Mouse (Mus musculus) limb, embryonic 15.5 days (tissue): Measurements from ENCODE around the gene Arhgap35. TPM values are rescaled to one million over a fixed set of nuclear protein-coding genes. Genes with fewer than 3 reads are reported as not detected.
A peak's percentile ranks its signal among the peaks of the same experiment; 100 is the strongest.

ENCODE experiments used
- ATAC-seq: fragments of 200-750 bp; cut with Nextera tagmentation; 2 replicates; pipeline ENCODE4 v1.8.0; 2017; ENCODE audit warnings: low read depth, moderate TSS enrichment; ENCODE audit not compliant: insufficient number of reproducible peaks, low FRiP score, low TSS enrichment
- H3K27ac ChIP-seq: fragments of 300-500 bp; sonication (generic); 2 replicates; pipeline ENCODE4 v1.5.1; 2015; ENCODE audit warnings: moderate library complexity, mild to moderate bottlenecking, inconsistent platforms
- H3K27me3 ChIP-seq: fragments of 300-500 bp; sonication (generic); 2 replicates; pipeline ENCODE4 v1.6.1; 2015; ENCODE audit warnings: inconsistent platforms
- H3K36me3 ChIP-seq: fragments of 300-500 bp; sonication (generic); 2 replicates; pipeline ENCODE4 v1.6.1; 2015; ENCODE audit warnings: inconsistent platforms
- H3K4me1 ChIP-seq: fragments of 300-500 bp; sonication (generic); 2 replicates; pipeline ENCODE4 v1.6.1; 2015; ENCODE audit warnings: inconsistent platforms
- H3K4me2 ChIP-seq: fragments of 300-500 bp; sonication (generic); 2 replicates; pipeline ENCODE4 v1.6.1; 2015; ENCODE audit warnings: mild to moderate bottlenecking, inconsistent platforms
- H3K4me3 ChIP-seq: fragments of 300-500 bp; sonication (generic); 2 replicates; pipeline ENCODE4 v1.5.1; 2015; ENCODE audit warnings: mild to moderate bottlenecking, inconsistent platforms
- H3K9ac ChIP-seq: fragments of 300-500 bp; sonication (generic); 2 replicates; pipeline ENCODE4 v1.6.1; 2015; ENCODE audit warnings: inconsistent platforms
- H3K9me3 ChIP-seq: fragments of 300-500 bp; sonication (generic); 2 replicates; pipeline ENCODE4 v1.6.1; 2016; ENCODE audit warnings: inconsistent platforms
- WGBS: fragments of 180-500 bp; shearing (Covaris S2); methylation state at CpG from one replicate; pipeline ENCODE4 v1.1.7; 2015; 5-methylcytosine and 5-hydroxymethylcytosine counted together
- polyA plus RNA-seq: library from polyadenylated mRNA; unstranded; fragments of >200 nt; fragmentation: Nextera tagmentation; extraction: Ambion mirVana; gene quantifications from 2 replicates; pipeline ENCODE4 v1.2.1, GENCODE M21; 2015

Gene Arhgap35
- polyA plus RNA-seq, 1 experiment from 2014 or later: 15.7 TPM

DNA sequence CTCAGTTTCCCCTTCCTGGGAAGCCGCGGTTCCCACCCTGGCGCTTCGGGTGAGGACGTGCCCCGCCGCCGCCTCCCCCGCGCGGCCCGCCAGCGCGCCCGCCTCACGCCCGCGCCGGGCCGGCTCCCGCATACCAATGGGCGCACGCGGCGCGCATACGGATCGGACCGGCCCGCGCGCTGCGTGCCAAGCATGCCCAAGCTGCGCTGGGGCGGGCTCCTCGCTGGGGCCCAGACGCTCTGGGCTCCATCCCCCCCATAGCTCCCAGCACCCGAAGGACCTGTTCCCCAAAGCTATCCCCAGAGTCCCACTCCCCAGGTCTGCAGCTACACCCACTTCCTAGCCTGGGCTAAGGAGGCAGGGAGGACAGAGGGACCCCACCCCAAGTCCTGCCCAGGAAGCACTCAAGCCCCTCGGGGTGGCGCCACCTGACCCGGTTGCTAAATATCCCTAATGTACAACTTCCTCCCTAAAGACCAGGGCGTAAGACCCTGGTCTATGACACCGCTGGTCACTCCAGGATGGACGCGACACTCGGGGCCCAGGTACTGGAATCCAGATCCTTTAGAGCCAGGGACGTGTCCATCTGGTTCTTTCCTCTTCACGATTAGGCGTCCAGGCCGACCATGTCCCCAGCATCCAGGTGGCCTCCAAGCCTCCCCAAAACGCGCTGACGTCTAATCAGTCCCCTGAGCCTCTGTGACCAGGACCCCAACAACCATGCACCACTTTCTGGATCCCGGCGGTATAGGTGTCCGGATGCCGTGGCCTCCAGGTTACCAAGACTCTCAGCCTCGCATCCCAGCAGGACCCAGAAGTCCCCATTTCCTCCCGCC lies 138.8 kb downstream of the Arhgap35 start:
- peaks cover 26% of the 10 kb centered on the region for H3K4me1 ChIP-seq
- no peak overlapping the region for H3K9ac ChIP-seq
- H3K27me3 ChIP-seq: peaks cover 67% of the 10 kb centered on the region
- H3K4me3 ChIP-seq: peak overlapping the region; percentile 29
- ATAC-seq: no peak
- H3K9me3 ChIP-seq: no peaks in the 10 kb centered on the region
- no peaks in the 10 kb centered on the region for H3K36me3 ChIP-seq
- WGBS: 1% methylated on average over 59 of the region's 59 CpGs
- H3K27ac ChIP-seq: no peak overlapping the region
- peak overlapping the region; percentile 46 for H3K4me2 ChIP-seq

DNA sequence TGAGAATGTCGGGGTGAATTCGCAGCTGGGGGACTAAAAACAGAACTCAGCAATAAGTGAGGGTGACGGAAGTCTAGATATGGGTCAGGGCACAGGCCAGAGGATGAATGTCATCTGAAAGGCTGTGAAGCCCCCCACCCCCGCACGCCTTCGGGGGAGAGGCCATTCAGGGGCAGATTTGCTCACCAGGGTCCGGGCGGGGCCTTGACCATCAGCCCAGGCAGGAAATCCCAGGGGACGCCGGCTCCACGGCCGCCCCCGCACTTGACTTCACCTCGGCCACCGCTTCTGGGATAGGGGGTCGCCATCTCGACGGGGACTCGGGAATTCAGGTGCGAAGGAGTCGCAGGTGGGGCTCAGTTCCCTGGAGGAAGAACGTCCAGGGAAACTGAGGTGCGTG lies 139.5 kb downstream of the Arhgap35 start:
- peaks cover 26% of the 10 kb centered on the region for H3K4me1 ChIP-seq

DNA sequence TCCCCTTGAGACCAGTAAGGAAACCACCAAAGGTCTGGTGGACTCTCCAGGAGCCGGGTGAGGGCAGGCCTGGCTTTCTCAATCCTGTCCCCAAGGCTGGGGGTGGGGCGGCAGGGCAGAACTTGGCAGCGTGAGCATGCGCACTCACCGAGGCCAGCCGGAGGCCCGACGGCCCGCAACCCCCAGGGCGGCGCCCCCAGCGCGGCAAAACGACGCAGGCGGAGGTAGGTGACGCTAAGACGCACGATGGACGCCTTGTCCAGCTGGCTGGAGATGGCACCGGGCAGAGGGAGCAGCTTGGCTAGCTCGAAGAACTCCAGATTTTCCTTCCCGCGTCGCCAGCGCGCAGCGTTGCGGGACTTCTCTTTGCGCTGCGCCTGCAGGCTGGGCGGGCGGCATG lies 140.3 kb downstream of the Arhgap35 start:
- no peak for ATAC-seq
- WGBS: 3% methylated on average over 33 of the region's 33 CpGs
- H3K9me3 ChIP-seq: no peaks in the 10 kb centered on the region
- peaks cover 81% of the 10 kb centered on the region for H3K27me3 ChIP-seq
- H3K4me3 ChIP-seq: peak overlapping the region; percentile 24
- no peak overlapping the region for H3K27ac ChIP-seq
- H3K9ac ChIP-seq: no peak overlapping the region
- peak overlapping the region; percentile 34; the same call in 1 of the 2 replicates for H3K4me2 ChIP-seq
- H3K4me1 ChIP-seq: peaks cover 26% of the 10 kb centered on the region
- no peaks in the 10 kb centered on the region for H3K36me3 ChIP-seq

More for the DNA sequence above, 139.5 kb downstream of the Arhgap35 start:
- WGBS: 6% methylated on average over 23 of the region's 23 CpGs
- Histone ChIP-seq H3K36me3 (no peaks in the 10 kb centered on the region), H3K27ac (no peak overlapping the region), H3K9ac (no peak overlapping the region), H3K9me3 (no peaks in the 10 kb centered on the region), H3K4me3 (peak overlapping the region; percentile 29), H3K4me2 (peak overlapping the region; percentile 31), H3K27me3 (peaks cover 74% of the 10 kb centered on the region)
- no peak for ATAC-seq

DNA sequence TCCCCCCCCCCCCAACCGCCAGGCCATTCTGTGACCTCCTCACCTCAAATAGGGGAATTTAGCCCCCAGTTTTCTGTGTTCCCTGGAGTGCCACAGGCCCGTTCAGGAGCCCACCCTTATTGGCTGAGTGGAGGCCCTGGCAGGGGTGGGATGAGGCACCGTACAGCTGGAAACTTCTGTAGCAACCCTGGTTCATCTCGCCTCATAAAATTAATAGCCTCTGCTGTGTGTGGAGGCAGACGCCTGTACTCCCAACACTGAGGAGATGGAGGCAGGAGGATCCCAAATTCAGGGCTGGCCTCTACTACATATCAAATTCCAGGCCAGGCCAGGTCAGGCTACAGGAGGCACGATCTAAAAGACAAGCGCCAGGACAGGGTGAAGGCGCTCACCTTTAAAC lies 140.9 kb downstream of the Arhgap35 start:
- H3K4me2 ChIP-seq: no peak overlapping the region
- H3K9ac ChIP-seq: no peak overlapping the region
- no peak overlapping the region for H3K27ac ChIP-seq
- no peak overlapping the region for H3K4me3 ChIP-seq
- 32% methylated on average over 8 of the region's 8 CpGs for WGBS
- no peaks in the 10 kb centered on the region for H3K36me3 ChIP-seq
- no peak for ATAC-seq
- H3K4me1 ChIP-seq: peaks cover 26% of the 10 kb centered on the region
- H3K27me3 ChIP-seq: peaks cover 87% of the 10 kb centered on the region
- no peaks in the 10 kb centered on the region for H3K9me3 ChIP-seq

DNA sequence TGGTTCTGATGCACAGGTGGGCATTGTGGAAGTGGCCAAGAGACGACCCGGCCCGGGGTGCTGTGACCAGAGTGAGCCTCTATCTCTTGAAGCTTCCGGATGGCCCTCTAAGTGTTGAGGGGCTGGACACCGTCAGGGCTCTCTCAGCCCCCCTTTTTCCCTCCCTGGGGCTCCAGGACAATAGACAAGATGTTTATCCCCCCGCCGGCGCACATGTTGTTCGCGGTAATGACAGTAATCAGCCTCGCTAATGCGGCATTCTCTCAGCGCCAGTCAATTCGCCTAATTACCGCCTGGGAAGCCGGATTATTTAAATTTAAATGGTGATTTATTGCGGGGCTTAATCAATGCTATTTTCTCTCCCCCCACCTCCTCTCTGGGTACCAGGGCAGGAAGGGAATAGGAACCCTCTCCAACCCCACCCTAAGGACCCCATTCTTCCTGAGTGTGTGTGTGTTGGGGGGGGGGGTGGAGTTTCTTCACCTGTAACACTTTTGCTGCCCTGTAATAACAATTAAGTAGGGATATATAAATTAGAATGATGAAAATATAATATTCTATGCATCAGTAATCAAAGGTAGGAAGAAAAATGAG lies 142.6 kb downstream of the Arhgap35 start:
- H3K36me3 ChIP-seq: no peaks in the 10 kb centered on the region
- H3K9ac ChIP-seq: no peak overlapping the region
- no peak overlapping the region for H3K4me2 ChIP-seq
- no peak for ATAC-seq
- 5% methylated on average over 17 of the region's 17 CpGs for WGBS
- peaks cover 84% of the 10 kb centered on the region for H3K27me3 ChIP-seq
- no peak overlapping the region for H3K27ac ChIP-seq
- no peak overlapping the region for H3K4me3 ChIP-seq
- no peaks in the 10 kb centered on the region for H3K9me3 ChIP-seq
- H3K4me1 ChIP-seq: peaks cover 29% of the 10 kb centered on the region

DNA sequence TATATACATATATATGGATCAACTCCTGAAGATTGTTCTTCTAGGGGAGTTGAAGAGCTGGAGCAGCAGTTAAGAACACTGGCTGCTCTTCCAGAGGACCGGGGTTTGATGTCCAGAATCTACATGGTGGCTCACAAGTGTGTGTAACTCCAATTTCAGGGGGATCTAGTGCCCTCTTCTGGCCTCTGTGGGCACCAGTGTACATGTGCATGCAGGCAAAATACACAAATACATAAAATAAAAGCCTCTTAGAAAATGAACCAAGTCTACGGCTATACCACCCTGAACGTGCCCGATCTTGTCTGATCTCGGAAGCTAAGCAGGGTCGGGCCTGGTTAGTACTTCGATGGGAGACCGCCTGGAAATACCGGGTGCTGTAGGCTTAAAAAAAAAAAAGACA lies 143.2 kb downstream of the Arhgap35 start:
- Histone ChIP-seq H3K36me3 (no peaks in the 10 kb centered on the region), H3K4me1 (peaks cover 26% of the 10 kb centered on the region), H3K4me3 (no peak overlapping the region), H3K4me2 (no peak overlapping the region), H3K27me3 (peaks cover 77% of the 10 kb centered on the region), H3K9me3 (no peaks in the 10 kb centered on the region), H3K27ac (no peak overlapping the region), H3K9ac (no peak overlapping the region)
- no peak for ATAC-seq
- WGBS: 41% methylated on average over 9 of the region's 9 CpGs

DNA sequence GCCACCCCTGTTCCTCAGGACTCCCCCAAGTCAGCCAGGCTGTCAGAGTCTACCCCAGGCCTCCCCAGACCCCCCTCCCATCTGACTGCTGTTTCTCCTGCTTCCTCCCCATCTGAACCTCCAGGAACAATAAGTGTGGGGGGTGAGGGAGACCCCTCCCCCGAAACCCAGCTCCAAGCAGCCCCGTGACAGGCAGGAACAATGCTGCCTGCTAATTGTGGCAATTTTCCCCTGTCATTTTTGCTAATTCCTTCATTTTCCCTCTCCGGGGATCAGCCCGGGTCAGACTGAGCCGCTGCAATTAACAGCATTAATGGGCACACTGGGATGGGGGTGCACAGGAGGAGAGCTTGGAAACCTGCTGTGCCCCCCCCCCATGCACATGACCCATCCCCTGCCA lies 146.7 kb downstream of the Arhgap35 start:
- Histone ChIP-seq H3K4me2 (no peak overlapping the region), H3K27me3 (peaks cover 44% of the 10 kb centered on the region), H3K36me3 (no peaks in the 10 kb centered on the region), H3K27ac (no peak overlapping the region), H3K9me3 (no peaks in the 10 kb centered on the region), H3K4me3 (no peak overlapping the region), H3K9ac (no peak overlapping the region), H3K4me1 (0 out of 2 replicates have a peak, but pooled peaks cover 2% of the 10 kb centered on the region)
- ATAC-seq: no peak
- WGBS: 23% methylated on average over 5 of the region's 5 CpGs

DNA sequence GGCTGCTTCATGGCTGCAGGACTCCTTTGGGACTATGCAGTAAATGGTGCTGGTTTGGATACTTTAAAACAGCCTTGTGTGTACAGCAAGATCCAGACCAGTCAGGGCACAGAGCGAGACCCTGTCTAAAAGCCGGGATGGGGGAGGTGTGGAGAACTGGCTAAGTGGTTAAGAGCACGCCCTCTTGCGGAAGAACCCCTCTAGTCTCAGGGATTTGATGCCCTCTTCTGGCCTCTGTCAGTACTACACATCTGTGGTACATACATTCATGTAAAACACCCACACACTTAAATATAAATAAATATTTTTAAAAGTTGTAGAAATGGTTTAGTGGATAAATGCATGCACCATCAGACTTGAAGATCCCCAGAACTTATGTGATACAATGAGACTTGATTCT lies 148.2 kb downstream of the Arhgap35 start:
- no peak overlapping the region for H3K9ac ChIP-seq
- 58% methylated on average over 4 of the region's 4 CpGs for WGBS
- no peak overlapping the region for H3K4me3 ChIP-seq
- H3K9me3 ChIP-seq: no peaks in the 10 kb centered on the region
- H3K4me1 ChIP-seq: 0 out of 2 replicates have a peak, but pooled peaks cover 2% of the 10 kb centered on the region
- ATAC-seq: no peak
- no peaks in the 10 kb centered on the region for H3K36me3 ChIP-seq
- H3K27ac ChIP-seq: no peak overlapping the region
- no peak overlapping the region for H3K4me2 ChIP-seq
- H3K27me3 ChIP-seq: peaks cover 38% of the 10 kb centered on the region

DNA sequence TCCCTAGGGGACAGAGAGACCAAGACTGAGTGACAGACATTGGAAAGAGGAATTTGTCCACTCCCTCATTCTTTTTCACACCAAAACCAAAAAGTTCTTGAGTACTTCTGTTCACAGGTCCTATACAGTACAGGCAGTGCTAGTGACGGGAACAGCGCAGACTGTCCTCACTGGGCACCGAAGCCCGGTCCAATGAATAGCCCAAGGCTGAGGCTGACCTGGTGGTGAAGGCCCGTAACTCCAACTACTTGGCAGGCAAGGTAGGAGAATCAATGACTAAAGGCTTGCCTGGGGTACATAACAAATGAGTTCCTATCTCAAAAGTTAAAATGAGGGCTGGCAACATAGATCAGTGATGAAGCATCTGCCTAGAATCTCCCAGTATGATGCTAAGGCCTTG lies 149.2 kb downstream of the Arhgap35 start:
- Histone ChIP-seq H3K4me2 (no peak overlapping the region), H3K9me3 (no peaks in the 10 kb centered on the region), H3K36me3 (no peaks in the 10 kb centered on the region), H3K27me3 (peaks cover 39% of the 10 kb centered on the region), H3K9ac (no peak overlapping the region), H3K4me1 (0 out of 2 replicates have a peak, but pooled peaks cover 2% of the 10 kb centered on the region), H3K4me3 (no peak overlapping the region), H3K27ac (no peak overlapping the region)
- 89% methylated on average over 5 of the region's 5 CpGs for WGBS
- no peak for ATAC-seq

DNA sequence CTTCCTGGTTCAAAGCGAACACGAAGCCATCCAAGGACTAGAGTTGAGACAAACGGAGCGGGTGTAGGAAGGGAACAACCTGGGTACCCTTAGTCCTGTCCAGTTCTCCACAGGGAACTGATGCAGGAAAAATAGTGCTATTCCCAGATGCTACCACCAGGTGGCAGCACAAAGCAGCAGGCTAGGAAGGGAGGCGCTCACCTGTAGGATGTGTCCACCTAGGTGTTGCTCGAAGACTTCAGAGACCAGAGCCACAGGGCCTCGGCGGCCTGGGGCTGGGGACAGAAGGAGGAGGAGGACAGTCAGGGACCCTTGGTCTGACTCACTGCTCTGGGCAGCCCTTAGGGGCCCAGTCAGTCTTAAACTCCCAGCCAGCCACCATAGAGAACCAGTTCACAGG lies 149.6 kb downstream of the Arhgap35 start:
- no peaks in the 10 kb centered on the region for H3K9me3 ChIP-seq
- H3K27ac ChIP-seq: no peak overlapping the region
- no peak for ATAC-seq
- 0 out of 2 replicates have a peak, but pooled peaks cover 2% of the 10 kb centered on the region for H3K4me1 ChIP-seq
- H3K27me3 ChIP-seq: peaks cover 37% of the 10 kb centered on the region; the same call in 1 of the 2 replicates
- H3K36me3 ChIP-seq: no peaks in the 10 kb centered on the region
- 13% methylated on average over 8 of the region's 8 CpGs for WGBS
- no peak overlapping the region for H3K9ac ChIP-seq
- no peak overlapping the region for H3K4me3 ChIP-seq
- H3K4me2 ChIP-seq: no peak overlapping the region

DNA sequence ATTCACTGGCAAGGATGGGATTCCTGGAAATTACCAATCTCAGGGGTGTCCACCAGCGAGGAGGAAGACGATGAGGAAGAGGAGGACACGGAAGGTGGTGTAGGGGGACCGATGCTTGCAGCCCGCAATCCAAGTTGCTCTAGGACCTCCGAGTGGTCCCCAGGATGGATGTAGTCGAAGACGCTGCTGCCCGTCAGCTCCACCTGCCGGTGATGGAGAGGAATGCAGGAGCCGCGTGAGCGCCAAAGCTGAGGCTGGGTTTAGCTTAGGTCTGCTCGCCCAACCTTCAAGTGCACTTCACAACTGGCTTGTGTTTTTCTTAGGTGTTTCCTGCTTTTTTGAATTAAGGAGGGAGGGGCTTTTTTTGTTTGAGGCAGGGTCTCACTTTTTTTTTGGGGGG lies 151.6 kb downstream of the Arhgap35 start:
- Histone ChIP-seq H3K4me2 (no peak overlapping the region), H3K4me1 (0 out of 2 replicates have a peak, but pooled peaks cover 2% of the 10 kb centered on the region), H3K9ac (no peak overlapping the region), H3K36me3 (no peaks in the 10 kb centered on the region), H3K27me3 (peaks cover 21% of the 10 kb centered on the region; the same call in 1 of the 2 replicates), H3K27ac (no peak overlapping the region), H3K4me3 (no peak overlapping the region), H3K9me3 (no peaks in the 10 kb centered on the region)
- WGBS: 2% methylated on average over 14 of the region's 14 CpGs
- no peak for ATAC-seq

DNA sequence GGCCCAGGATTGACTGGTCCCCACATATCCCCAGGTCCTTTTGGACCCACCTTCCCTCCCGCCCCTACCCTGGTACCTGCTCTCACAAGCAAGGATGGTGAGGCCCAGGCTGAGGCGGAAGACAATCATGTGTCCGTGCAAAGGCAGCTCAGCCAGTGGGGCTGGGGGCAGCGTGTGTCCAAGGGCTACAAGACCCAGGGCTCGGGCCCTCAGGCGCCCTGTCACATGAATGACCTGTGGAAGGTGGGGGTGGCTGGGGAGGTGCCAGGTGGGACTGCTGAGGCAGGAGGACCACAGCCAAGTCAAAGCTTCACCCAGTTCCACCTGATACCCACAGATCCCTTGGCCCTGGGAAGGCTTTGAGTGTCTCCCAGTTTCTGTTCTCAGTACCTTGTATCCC lies 153.1 kb downstream of the Arhgap35 start:
- no peaks in the 10 kb centered on the region for H3K4me1 ChIP-seq
- H3K9me3 ChIP-seq: no peaks in the 10 kb centered on the region
- no peaks in the 10 kb centered on the region for H3K36me3 ChIP-seq
- no peak overlapping the region for H3K9ac ChIP-seq
- no peak overlapping the region for H3K4me3 ChIP-seq
- no peak for ATAC-seq
- no peak overlapping the region for H3K4me2 ChIP-seq
- H3K27ac ChIP-seq: no peak overlapping the region
- WGBS: 77% methylated on average over 6 of the region's 6 CpGs
- H3K27me3 ChIP-seq: peaks cover 18% of the 10 kb centered on the region; the same call in 1 of the 2 replicates
